Mouse (Mus musculus) myocyte (in vitro differentiated cells): ENCODE results near the gene Arglu1. TPM values are rescaled to one million over a fixed set of nuclear protein-coding genes. Genes with fewer than 3 reads are reported as not detected.
A peak's percentile ranks its signal among the peaks of the same experiment; 100 is the strongest.

Source experiments
- H3K27me3 ChIP-seq: one replicate; pipeline ENCODE4 v1.6.1; 2011; ENCODE audit not compliant: control insufficient read depth, insufficient read depth, insufficient read length
- H3K36me3 ChIP-seq: one replicate; pipeline ENCODE4 v1.6.1; 2011; ENCODE audit not compliant: control insufficient read depth, insufficient read depth
- H3K4me2 ChIP-seq: one replicate; pipeline ENCODE4 v1.6.1; 2011; ENCODE audit warnings: low read depth, control low read depth
- H3K4me3 ChIP-seq: one replicate; pipeline ENCODE4 v1.5.1; 2011; ENCODE audit warnings: mild to moderate bottlenecking, control low read depth, moderate library complexity
- H3K79me2 ChIP-seq: one replicate; pipeline ENCODE4 v1.6.1; 2011; ENCODE audit not compliant: control insufficient read depth, insufficient read depth
- H3ac ChIP-seq: one replicate; pipeline ENCODE4 v1.6.1; 2011; ENCODE audit not compliant: control insufficient read depth, insufficient read length
- CEBPB ChIP-seq: IDR thresholded peaks from 2 replicates; pipeline ENCODE4 v1.6.1; 2011; ENCODE audit warnings: mild to moderate bottlenecking, moderate library complexity; ENCODE audit not compliant: poor library complexity, insufficient read depth, severe bottlenecking
- E2F4 ChIP-seq: IDR thresholded peaks from one replicate; pipeline ENCODE4 v1.6.1; 2011; ENCODE audit warnings: mild to moderate bottlenecking, control low read depth, moderate library complexity; ENCODE audit not compliant: insufficient read depth
- MAX ChIP-seq: IDR thresholded peaks from one replicate; pipeline ENCODE4 v1.6.1; 2011; ENCODE audit warnings: low read depth, mild to moderate bottlenecking, control low read depth
- MYOD1 ChIP-seq, 3 experiments: IDR thresholded peaks; one replicate each; pipeline ENCODE4 v1.6.1; 2011; ENCODE audit warnings: control low read depth in 2 of 3, low read depth in 2 of 3, mild to moderate bottlenecking in 2 of 3, moderate library complexity in 1 of 3; ENCODE audit not compliant: insufficient read length in 2 of 3, control insufficient read depth in 1 of 3
- MYOG ChIP-seq, 3 experiments: IDR thresholded peaks; one replicate each; pipeline ENCODE4 v1.6.1; 2011; ENCODE audit warnings: control low read depth in 2 of 3, low read depth in 2 of 3, mild to moderate bottlenecking in 2 of 3; ENCODE audit not compliant: insufficient read length in 2 of 3, control insufficient read depth in 1 of 3, insufficient read depth in 1 of 3
- POLR2A ChIP-seq: IDR thresholded peaks from one replicate; pipeline ENCODE4 v1.6.1; 2011; ENCODE audit warnings: low read depth, mild to moderate bottlenecking, control low read depth, moderate library complexity; ENCODE audit not compliant: insufficient read length
- POLR2AphosphoS2 ChIP-seq: IDR thresholded peaks from one replicate; pipeline ENCODE4 v1.6.1; 2011; ENCODE audit warnings: low read depth, control low read depth; ENCODE audit not compliant: insufficient read length
- REST ChIP-seq: IDR thresholded peaks from one replicate; pipeline ENCODE4 v1.6.1; 2011; ENCODE audit warnings: mild to moderate bottlenecking, control low read depth, moderate library complexity; ENCODE audit not compliant: insufficient read depth, insufficient read length
- SRF ChIP-seq: IDR thresholded peaks from one replicate; pipeline ENCODE4 v1.6.1; 2011; ENCODE audit warnings: low read depth; ENCODE audit not compliant: control insufficient read depth, insufficient read length
- TCF12 ChIP-seq: IDR thresholded peaks from one replicate; pipeline ENCODE4 v1.6.1; 2011; ENCODE audit warnings: mild to moderate bottlenecking, control low read depth; ENCODE audit not compliant: poor library complexity, insufficient read depth, severe bottlenecking
- TCF3 ChIP-seq: IDR thresholded peaks from one replicate; pipeline ENCODE4 v1.6.1; 2011; ENCODE audit warnings: low read depth, control low read depth; ENCODE audit not compliant: insufficient read length
- USF1 ChIP-seq: IDR thresholded peaks from one replicate; pipeline ENCODE4 v1.6.1; 2011; ENCODE audit warnings: low read depth, mild to moderate bottlenecking, control low read depth, moderate library complexity
- polyA plus RNA-seq: library from polyadenylated mRNA; unstranded; fragments of >200 nt; fragmentation: generic; extraction: Trizol; gene quantifications from one replicate; pipeline ENCODE4 v1.2.1, GENCODE M21; 2012; ENCODE audit warnings: missing spikeins

The Arglu1 gene
- polyA plus RNA-seq, 1 experiment, result 17.7 TPM

DNA sequence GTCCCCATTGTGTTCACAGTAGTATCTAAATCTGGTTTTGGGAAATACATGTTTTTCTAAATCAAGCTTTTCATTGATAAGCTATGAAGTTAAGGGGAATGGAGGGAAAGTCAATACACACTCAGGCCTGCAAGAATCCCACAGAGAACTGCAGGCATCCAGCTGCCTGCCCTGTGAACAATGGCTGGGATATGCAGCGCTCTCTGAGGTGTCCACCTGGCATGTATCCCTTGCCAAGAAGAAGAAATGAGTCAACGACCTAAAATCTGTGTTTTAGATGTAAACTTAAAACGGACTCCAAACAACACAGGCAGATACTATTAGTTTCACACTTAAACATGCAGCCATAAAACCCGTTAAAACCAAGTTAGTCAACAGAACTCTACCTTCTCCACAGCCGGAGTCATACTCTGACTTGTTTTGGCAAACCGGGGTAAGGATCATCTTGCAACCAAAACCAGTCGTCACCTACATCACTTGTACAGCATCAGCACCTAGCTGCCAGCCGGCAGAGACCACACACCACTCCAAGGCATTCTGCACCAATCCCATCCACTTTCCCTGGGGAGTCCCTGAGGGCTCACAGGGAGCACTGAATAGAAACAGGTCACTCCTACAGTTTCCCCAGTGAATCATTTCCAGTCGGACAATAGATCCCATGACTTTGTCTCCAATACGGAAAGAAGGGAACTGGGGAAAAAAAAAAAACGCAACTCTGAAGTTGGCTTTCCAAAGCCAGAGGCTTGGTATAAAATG is 46.0 kb downstream of the Arglu1 start:
- Histone ChIP-seq H3K36me3 (no peaks in the 10 kb centered on the region), H3K4me3 (no peak overlapping the region), H3K27me3 (no peaks in the 10 kb centered on the region), H3ac (no peak overlapping the region), H3K79me2 (peaks cover 95% of the 10 kb centered on the region), H3K4me2 (peak overlapping the region; percentile 38)
- TF ChIP-seq POLR2AphosphoS2, result no peak
- TF ChIP-seq E2F4, result no peak
- no peak for TF ChIP-seq TCF3
- TF ChIP-seq POLR2A, result no peak
- TF ChIP-seq CEBPB, result no peak
- TF ChIP-seq MYOD1 (IDR thresholded peaks at IDR 0.05; ENCODE audit: control insufficient read depth in 1 of 3, insufficient read length in 2 of 3, low read depth in 2 of 3), result no peak
- peak in 1 of 3 experiments; percentile 25 for TF ChIP-seq MYOG (IDR thresholded peaks at IDR 0.05; ENCODE audit: control insufficient read depth in 1 of 3, insufficient read depth in 1 of 3, insufficient read length in 2 of 3, low read depth in 2 of 3)
- TF ChIP-seq SRF, result no peak

DNA sequence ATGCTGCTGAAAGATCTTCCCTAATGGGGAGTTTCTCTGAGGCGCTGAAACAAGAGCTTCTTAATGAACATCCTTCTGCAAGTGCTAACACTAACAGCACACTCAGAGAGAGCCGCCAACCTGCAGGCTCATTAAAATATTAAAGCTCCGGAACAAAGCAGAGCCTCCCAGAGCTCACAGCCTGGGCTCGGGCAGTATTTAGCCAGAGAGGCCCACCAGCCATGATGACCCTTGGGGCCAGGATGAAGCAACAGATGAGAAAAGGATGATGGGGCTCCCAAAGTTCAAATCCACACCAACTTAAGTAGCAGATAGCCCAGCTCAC is 50.1 kb downstream of the Arglu1 start:
- H3K27me3 ChIP-seq, result no peaks in the 10 kb centered on the region
- peaks cover 90% of the 10 kb centered on the region for H3K79me2 ChIP-seq
- H3K36me3 ChIP-seq, result no peaks in the 10 kb centered on the region
- H3K4me3 ChIP-seq, result no peak overlapping the region
- H3ac ChIP-seq, result no peak overlapping the region
- no peak overlapping the region for H3K4me2 ChIP-seq
- TF ChIP-seq REST, result no peak
- no peak for TF ChIP-seq TCF12
- TF ChIP-seq MYOG (IDR thresholded peaks at IDR 0.05; ENCODE audit: control insufficient read depth in 1 of 3, insufficient read depth in 1 of 3, insufficient read length in 2 of 3, low read depth in 2 of 3), result no peak
- TF ChIP-seq USF1, result no peak
- no peak for TF ChIP-seq E2F4
- no peak for TF ChIP-seq TCF3
- TF ChIP-seq POLR2AphosphoS2, result no peak
- no peak for TF ChIP-seq MAX
- no peak for TF ChIP-seq CEBPB
- TF ChIP-seq SRF, result no peak
- no peak for TF ChIP-seq MYOD1 (IDR thresholded peaks at IDR 0.05; ENCODE audit: control insufficient read depth in 1 of 3, insufficient read length in 2 of 3, low read depth in 2 of 3)
- TF ChIP-seq POLR2A, result no peak

DNA sequence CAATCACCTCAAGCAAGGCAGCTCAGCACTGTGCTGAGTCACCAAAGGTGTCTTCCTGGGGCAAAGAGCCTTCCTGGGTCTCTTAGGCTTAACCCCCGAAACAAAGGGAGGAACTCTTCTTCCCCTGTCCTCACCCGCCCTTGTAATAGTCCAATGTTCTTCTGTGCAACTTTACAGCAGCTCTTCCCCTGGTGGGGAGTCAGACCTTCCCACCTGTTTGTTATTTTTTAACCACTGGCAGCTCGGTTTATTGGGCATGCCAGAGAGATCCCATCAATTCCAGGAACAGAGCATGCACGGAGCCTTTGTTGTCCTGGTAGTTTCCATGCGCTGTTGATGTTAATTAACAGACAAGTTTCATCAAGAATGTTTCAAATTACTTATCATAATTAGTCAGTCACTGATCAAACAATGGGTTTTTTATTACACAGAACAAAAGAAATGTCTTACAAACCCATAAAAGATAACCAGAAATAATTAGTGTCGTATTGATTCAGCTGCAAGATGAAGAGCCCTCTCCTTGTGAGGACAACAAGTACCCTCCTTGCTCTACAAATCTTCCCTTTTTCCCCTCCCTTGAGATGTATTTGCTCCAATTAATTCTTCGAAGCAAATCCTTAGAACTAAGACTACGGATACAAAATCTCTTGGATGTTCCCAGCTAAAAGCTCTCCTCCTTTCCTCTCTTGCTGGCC is 50.6 kb downstream of the Arglu1 start:
- H3K36me3 ChIP-seq, result no peaks in the 10 kb centered on the region
- TF ChIP-seq MYOG (IDR thresholded peaks at IDR 0.05; ENCODE audit: control insufficient read depth in 1 of 3, insufficient read depth in 1 of 3, insufficient read length in 2 of 3, low read depth in 2 of 3) (no peak), SRF (no peak), POLR2AphosphoS2 (no peak), E2F4 (no peak), TCF12 (no peak), USF1 (no peak), POLR2A (no peak), CEBPB (no peak), MAX (no peak), REST (no peak), MYOD1 (IDR thresholded peaks at IDR 0.05; ENCODE audit: control insufficient read depth in 1 of 3, insufficient read length in 2 of 3, low read depth in 2 of 3) (no peak), TCF3 (no peak)
- H3ac ChIP-seq, result no peak overlapping the region
- H3K4me2 ChIP-seq, result no peak overlapping the region
- H3K4me3 ChIP-seq, result no peak overlapping the region
- no peaks in the 10 kb centered on the region for H3K27me3 ChIP-seq
- peaks cover 90% of the 10 kb centered on the region for H3K79me2 ChIP-seq

DNA sequence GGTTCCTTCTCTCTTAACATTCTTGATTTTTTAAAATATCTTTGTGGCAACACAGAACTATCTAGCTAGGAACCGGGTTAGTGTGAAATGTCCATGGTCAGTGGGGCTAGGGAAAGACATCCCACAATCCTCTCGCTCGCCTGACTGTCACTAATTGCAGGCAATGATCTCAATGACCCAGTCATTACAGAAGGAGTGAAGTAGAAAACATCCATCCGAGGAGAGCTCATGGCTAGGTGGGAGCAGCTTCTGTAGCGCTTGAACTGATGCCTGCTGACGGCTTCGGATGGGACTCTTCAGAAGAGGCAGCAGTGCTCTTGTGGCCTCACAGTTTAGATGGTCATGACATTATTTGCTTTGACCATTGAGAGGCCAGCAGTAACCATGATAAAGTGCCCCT is 58.9 kb downstream of the Arglu1 start:
- no peak overlapping the region for H3ac ChIP-seq
- H3K36me3 ChIP-seq, result no peaks in the 10 kb centered on the region
- no peak overlapping the region for H3K4me3 ChIP-seq
- TF ChIP-seq E2F4, result no peak
- no peak for TF ChIP-seq MAX
- TF ChIP-seq TCF3, result no peak
- no peak for TF ChIP-seq REST
- no peak for TF ChIP-seq CEBPB
- TF ChIP-seq TCF12, result no peak
- no peak for TF ChIP-seq SRF
- no peak for TF ChIP-seq POLR2AphosphoS2
- TF ChIP-seq POLR2A, result no peak
- TF ChIP-seq MYOD1 (IDR thresholded peaks at IDR 0.05; ENCODE audit: control insufficient read depth in 1 of 3, insufficient read length in 2 of 3, low read depth in 2 of 3), result no peak
- no peak for TF ChIP-seq USF1
- TF ChIP-seq MYOG (IDR thresholded peaks at IDR 0.05; ENCODE audit: control insufficient read depth in 1 of 3, insufficient read depth in 1 of 3, insufficient read length in 2 of 3, low read depth in 2 of 3), result no peak
- peaks cover 76% of the 10 kb centered on the region for H3K79me2 ChIP-seq
- no peaks in the 10 kb centered on the region for H3K27me3 ChIP-seq
- H3K4me2 ChIP-seq, result no peak overlapping the region
